Mouse (Mus musculus): Measurements from ENCODE around the gene Adcy2.

Gene Adcy2

DNA sequence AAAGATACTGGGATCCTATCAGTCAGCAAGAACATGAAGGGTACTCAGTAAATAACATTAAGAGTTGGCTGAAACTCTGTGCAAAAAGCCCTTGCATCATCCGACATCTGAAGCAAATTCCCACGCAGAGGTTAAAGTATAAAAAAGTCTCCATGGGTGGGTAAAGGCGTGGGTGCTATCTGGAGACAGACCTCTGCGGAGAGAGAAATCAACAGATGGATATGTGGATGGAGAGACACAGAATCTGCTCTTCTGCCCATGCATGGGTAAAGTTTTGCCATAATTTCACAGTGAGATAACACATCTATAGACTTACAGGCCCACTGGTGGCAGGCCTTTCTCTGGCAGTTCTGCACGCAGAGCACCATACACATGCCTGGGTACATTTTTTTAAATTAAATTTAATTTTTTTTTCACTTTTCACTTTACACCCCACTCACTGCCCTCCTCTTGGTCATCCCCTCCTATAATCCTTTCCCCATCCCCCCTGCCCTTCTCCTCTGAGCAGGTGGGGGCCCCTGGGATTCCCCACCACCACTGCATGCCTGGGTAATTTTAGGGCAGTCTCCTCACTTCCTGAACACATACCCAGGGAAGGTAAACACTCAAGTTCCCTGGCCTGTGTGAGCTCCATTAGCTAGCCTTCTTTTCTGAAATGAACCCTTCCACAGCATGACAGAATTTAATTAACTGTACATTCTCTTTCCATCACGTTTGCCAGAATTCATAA lies 169.1 kb downstream of the Adcy2 start:
- in situ Hi-C loops (cut with MboI; ENCODE audit: unreplicated experiment in 2 of 2): no loop called here

DNA sequence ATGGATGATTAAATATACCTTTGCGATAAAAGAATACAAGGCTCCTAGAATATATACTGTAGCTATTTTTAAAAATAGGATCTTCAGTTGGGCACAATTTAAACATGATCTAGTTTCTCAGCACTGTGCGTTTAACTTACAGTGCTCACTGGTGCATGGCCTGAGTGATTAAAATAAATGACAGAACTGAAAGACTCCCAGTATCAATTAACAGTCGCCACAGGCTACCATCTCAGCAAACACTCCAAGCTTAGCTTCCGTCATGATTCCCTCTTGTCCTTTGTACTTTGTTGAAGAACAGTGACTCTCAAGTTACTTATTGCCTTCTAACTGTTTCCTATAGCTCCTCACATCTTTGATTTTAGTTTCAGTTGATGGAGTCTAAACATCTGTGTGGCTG lies 170.9 kb downstream of the Adcy2 start:
- in situ Hi-C loops (cut with MboI; ENCODE audit: unreplicated experiment in 2 of 2): no loop called here

DNA sequence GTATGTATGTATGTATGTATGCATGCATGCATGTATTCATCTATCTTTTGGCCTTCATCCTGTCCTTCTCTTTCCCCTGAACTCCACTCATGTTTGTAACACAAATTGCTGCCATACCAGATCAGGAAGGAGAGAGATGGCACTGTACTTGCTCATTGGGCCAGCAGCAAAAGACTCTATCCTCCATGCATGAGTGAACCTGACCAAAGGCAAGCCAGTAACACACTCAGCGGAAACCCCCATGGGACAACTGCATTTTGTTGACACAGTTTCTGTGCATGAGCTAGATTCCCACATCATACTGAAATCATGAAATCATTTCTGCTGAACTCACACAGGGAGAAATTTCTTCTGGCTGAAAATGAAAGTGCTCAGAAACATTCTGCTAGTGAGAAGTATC lies 172.9 kb downstream of the Adcy2 start:
- in situ Hi-C loops (cut with MboI; ENCODE audit: unreplicated experiment in 2 of 2): no loop called here

- in situ Hi-C loops (cut with MboI; ENCODE audit: unreplicated experiment in 2 of 2): no loop called here
These were observed 178.3 kb downstream of the Adcy2 start for GRCm38 (mm10) chr13:68820858-68821579.

GRCm38 (mm10) chr13:68815704-68816477 lies 183.4 kb downstream of the Adcy2 start:
- in situ Hi-C loops (cut with MboI; ENCODE audit: unreplicated experiment in 2 of 2): no loop called here

GRCm38 (mm10) chr13:68811185-68811584 lies 188.2 kb downstream of the Adcy2 start:
- in situ Hi-C loops (cut with MboI; ENCODE audit: unreplicated experiment in 2 of 2): no loop called here

DNA sequence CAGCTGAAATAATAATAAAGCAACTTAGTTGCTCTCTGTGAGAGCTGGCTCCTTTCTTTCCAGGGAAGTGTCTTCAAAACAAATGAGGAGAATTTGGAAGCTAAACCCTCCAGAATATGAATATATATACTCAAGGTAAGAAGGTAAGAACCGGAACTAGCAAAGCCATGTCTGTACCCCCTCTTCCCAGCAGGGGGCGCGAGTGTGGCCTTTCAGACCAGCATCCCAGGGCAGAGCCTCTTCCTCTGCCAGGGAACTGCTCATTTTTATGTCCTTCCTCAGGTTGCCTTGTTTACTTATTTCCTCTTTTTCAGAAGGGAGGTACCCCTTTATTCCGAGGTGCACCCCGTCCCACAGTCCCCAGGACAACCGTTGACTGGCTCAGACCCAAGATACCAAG lies 199.6 kb downstream of the Adcy2 start:
- in situ Hi-C loops (cut with MboI; ENCODE audit: unreplicated experiment in 2 of 2): loop anchor here in 1 of 2 experiments (25.0 kb wide), 1 partner anchor 288 kb away; no protein-coding TSS in a partner anchor

GRCm38 (mm10) chr13:68793286-68793685 lies 206.1 kb downstream of the Adcy2 start:
- in situ Hi-C loops (cut with MboI; ENCODE audit: unreplicated experiment in 2 of 2): loop anchor here in 1 of 2 experiments (25.0 kb wide), 1 partner anchor 294 kb away; no protein-coding TSS in a partner anchor

DNA sequence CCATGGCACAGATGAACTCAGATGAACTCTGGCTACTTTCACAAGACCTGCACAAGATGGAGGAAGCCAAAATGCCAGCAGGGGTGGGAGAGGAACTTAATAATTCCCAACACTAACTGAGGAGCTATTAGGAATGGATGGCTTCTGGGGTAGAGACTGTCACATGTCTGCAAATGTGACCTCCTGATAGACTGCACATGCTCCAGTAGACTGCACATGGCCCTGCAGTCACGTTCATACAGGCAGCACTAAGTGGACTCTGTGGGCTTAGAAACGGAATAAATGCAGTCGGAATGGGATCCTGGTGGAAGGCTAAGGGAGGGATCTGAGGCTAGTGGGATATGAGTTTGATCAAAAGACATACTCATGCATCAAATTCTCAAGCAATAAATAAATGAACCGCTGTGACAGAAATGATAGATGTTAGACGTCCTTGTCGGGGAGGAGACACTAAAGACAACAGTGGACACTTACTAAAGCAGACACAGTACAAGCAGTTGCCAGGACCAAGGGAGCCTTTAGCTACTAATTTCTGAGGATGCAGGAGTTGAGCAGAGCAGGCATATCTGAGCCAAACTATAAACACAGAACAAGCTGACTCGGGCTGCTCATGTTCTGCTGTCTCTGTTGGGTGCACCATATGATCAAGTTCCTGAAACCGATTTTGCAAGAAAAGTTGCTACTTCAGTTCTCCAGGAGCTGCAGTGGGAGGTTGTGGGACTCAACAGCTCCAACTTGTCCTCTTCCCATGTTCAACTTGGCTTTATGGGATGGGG lies 211.9 kb downstream of the Adcy2 start:
- in situ Hi-C loops (cut with MboI; ENCODE audit: unreplicated experiment in 2 of 2): loop anchor here in 1 of 2 experiments (25.0 kb wide), 1 partner anchor 300 kb away; no protein-coding TSS in a partner anchor

- in situ Hi-C loops (cut with MboI; ENCODE audit: unreplicated experiment in 2 of 2): loop anchor here in 1 of 2 experiments (25.0 kb wide), 1 partner anchor 304 kb away; no protein-coding TSS in a partner anchor
These were observed 216.2 kb downstream of the Adcy2 start for GRCm38 (mm10) chr13:68783096-68783495.

DNA sequence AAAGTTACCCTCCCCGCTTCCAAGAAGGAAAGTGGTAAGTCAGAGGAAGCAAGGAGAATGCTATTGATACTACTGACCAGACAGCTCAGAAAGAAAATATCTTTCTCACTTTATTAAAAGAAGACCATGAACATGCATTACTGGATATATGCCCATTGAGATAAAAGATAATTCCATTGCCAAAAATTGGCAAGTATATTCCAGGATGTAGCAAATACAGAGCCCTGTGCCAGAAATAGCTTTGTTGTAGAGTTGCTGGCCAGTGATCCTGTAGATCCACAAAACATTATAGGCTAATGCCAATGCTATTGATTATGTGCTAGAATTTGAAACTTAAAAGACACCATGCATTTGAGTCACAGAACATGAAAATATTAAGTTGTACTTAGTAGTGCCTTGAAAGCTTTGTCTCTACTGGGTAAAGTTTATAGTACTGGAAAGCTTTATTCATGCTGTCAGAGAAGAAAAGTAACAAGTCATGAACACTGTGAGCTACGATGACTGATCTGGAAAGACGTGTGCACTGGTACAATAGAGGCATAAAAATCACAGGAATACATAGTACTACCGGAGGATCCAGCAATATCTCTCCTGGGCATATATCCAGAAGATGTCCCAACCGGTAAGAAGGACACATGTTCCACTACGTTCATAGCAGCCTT lies 221.2 kb downstream of the Adcy2 start:
- in situ Hi-C loops (cut with MboI; ENCODE audit: unreplicated experiment in 2 of 2): loop anchor here in 1 of 2 experiments (25.0 kb wide), 1 partner anchor 309 kb away; no protein-coding TSS in a partner anchor

- in situ Hi-C loops (cut with MboI; ENCODE audit: unreplicated experiment in 2 of 2): no loop called here
These were observed 225.6 kb downstream of the Adcy2 start for GRCm38 (mm10) chr13:68773599-68774211.

- in situ Hi-C loops (cut with MboI; ENCODE audit: unreplicated experiment in 2 of 2): no loop called here
These were observed 230.8 kb downstream of the Adcy2 start for GRCm38 (mm10) chr13:68768588-68768987.

DNA sequence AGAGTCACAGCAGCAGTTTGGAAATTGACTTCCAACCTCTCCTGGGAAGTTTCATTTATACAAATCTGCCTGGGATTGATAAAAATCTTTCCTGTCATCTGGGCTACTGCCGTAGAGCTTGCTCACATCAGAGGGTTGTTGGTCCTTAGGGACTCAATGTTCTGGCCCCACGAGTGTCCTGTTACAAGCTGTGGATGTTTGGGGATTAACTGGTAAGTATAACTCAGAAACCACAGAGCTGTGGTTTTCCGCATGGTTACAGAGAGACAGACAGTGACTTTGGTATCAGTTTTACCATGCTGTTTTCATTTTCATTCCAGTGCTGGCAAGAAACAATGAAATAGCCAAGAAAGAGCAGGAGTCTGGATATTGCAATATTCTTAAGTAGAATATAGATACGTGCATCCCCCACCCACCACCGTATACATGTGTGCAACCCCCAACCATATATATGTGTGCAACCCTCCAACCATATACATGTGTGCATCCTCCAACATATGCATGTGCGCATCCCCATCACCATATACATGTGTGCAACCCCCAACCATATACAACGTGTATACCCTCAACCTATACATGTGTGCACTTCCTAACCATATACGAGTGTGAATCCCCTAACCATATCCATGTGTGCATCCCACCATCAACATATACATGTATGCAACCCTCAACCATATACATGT lies 233.3 kb downstream of the Adcy2 start:
- in situ Hi-C loops (cut with MboI; ENCODE audit: unreplicated experiment in 2 of 2): no loop called here

DNA sequence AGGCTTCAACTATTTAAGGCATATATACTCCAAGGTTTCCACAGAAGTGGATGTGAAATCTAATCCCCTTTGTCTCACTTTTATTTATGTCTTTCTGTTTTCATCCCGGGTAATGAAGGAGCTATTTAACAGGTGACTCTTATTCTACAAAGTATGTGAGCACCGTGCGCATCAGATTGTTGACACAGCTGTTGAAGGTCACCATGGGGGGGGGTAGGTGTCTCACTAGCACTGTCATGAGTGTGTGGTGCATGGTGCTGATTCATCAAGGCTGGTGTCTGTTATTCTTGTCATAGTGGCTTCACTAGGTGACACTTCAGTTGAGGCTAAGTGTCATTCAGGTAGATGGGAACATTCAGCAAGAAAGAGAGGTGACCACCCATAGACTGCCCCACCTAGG lies 234.7 kb downstream of the Adcy2 start:
- in situ Hi-C loops (cut with MboI; ENCODE audit: unreplicated experiment in 2 of 2): no loop called here

GRCm38 (mm10) chr13:68749801-68750200 lies 249.5 kb downstream of the Adcy2 start:
- in situ Hi-C loops (cut with MboI; ENCODE audit: unreplicated experiment in 2 of 2): no loop called here

- in situ Hi-C loops (cut with MboI; ENCODE audit: unreplicated experiment in 2 of 2): no loop called here
These were observed 250.0 kb downstream of the Adcy2 start for GRCm38 (mm10) chr13:68749370-68749769.

DNA sequence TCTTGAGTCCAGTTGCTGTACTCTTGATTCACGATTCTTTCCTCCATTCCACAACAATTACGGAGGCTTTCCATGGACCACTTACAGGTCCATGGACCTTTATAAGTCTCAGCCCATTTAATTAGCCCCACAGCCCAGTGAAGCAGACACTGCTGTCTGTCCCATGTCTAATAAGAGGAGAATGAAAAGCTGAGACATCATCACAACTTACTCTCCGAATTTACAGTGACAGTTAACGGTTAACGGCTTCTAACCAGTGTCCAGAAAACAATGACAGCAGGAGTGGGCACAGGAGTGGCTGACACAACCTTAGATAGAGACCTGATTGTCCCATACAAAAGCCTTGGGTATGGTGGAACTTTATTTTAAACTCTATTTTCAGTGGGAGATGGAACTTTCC lies 253.9 kb downstream of the Adcy2 start:
- in situ Hi-C loops (cut with MboI; ENCODE audit: unreplicated experiment in 2 of 2): no loop called here

DNA sequence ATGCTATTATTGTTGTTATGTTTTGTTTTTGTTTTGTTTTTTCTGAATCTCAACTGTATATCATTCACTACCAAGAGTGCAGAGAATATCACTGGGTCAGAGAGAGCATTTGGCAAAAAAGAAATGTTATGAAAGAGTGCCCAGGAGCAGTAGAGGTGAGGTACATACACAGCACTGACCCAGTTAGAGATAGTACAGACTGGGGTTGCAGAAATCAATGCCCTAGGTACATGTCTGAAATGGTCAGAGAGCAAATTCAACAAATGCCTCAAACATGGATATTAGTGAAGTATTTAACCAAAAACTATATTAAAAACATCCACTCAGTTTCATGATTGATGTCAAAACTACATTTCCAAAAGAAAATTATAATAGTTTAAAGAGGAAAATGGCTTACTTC lies 286.7 kb downstream of the Adcy2 start:
- in situ Hi-C loops (cut with MboI; ENCODE audit: unreplicated experiment in 2 of 2): no loop called here
